Mouse (Mus musculus): Measurements from ENCODE around the gene Ascc1.

GRCm38 (mm10) chr10:60107448-60107847, 104.8 kb downstream of the Ascc1 start:
- TF ChIP-seq CTCF (IDR thresholded peaks at IDR 0.05; ENCODE audit: low read depth, low read length) (no peak), POLR2A (IDR thresholded peaks at IDR 0.05; ENCODE audit: extremely low read depth, insufficient read depth, low read length) (no peak)

Measured in liver, adult 2 months (tissue).